Mouse (Mus musculus): Measurements from ENCODE around the gene Alkal2.

DNA sequence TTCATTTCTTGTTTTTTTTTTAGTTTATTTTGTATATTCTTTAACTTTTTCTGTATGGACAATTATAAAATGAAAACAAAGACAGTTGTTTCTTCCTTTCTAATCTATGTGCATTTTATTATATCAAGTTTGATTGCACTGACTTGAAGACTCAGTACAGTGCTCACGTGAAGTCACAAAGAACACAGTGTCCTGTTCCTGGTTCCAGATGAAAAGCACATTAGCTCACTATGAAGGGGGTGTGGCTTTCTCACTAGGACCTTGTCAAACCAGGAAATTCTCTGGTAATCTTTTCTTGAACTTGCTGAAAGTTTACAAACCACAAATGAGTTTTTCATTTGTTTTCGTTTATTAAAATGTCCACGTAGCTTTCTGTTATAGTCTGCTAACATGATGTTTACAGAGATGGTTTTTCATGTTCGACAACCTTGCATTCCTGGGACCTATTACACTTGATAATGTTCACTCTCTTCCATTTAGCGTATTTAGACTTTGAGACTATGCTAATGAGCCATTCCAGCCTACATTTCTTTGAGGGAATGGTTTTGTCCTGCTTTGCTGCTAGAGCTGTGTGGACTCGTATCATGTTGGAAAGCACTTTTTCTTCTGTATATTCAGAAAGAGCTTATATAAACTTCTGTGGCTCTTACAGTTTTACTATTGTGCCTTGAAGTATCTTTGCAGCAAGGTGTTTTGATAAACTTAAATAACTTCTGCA lies 28.5 kb upstream of the Alkal2 start:
- no peak for TF ChIP-seq POLR2A (IDR thresholded peaks at IDR 0.05; ENCODE audit: insufficient read depth, low read length)
- TF ChIP-seq CTCF (IDR thresholded peaks at IDR 0.05; ENCODE audit: low read depth, low read length): no peak
- TF ChIP-seq EP300 (IDR thresholded peaks at IDR 0.05; ENCODE audit: insufficient read depth, low read depth, low read length): no peak

Data from ES-Bruce4 (cell line).